Mouse (Mus musculus): ENCODE results near the gene Gfy. TPM values are rescaled to one million over a fixed set of nuclear protein-coding genes. Genes with fewer than 3 reads are reported as not detected.

Gfy gene
- polyA plus RNA-seq, 1 experiment from 2014 or later: not detected

- peaks cover 21% of the 10 kb centered on the region for H3K4me1 ChIP-seq (ENCODE audit: control insufficient read depth, low read depth, low read length)
- no peak overlapping the region for H3K27ac ChIP-seq (ENCODE audit: low read length)
- H3K36me3 ChIP-seq (ENCODE audit: control insufficient read depth, insufficient read depth): no peaks in the 10 kb centered on the region; the same call in 1 of the 2 replicates
- H3K9ac ChIP-seq (ENCODE audit: low read depth, low read length): no peak overlapping the region
- H3K4me3 ChIP-seq (ENCODE audit: low read depth, low read length): no peak overlapping the region
- no peaks in the 10 kb centered on the region for H3K27me3 ChIP-seq (ENCODE audit: control insufficient read depth, insufficient read depth, low read depth, low read length)
- WGBS (ENCODE audit: insufficient replicate concordance): 74% methylated on average over 3 of the region's 3 CpGs
- ATAC-seq (ENCODE audit: low read depth): no peak
- no peaks in the 10 kb centered on the region for H3K9me3 ChIP-seq (replicated peaks; ENCODE audit: control insufficient read depth, low read length)
- H3K4me2 ChIP-seq (ENCODE audit: low read depth, low read length): no peak overlapping the region
Measured at GRCm38 (mm10) chr7:45141319-45141718, 38.0 kb downstream of the Gfy start.

GRCm38 (mm10) chr7:45139904-45140723 lies 39.3 kb downstream of the Gfy start:
- Histone ChIP-seq H3K27me3 (ENCODE audit: control insufficient read depth, insufficient read depth, low read depth, low read length) (no peaks in the 10 kb centered on the region), H3K9ac (ENCODE audit: low read depth, low read length) (no peak overlapping the region), H3K36me3 (ENCODE audit: control insufficient read depth, insufficient read depth) (no peaks in the 10 kb centered on the region; the same call in 1 of the 2 replicates), H3K4me2 (ENCODE audit: low read depth, low read length) (no peak overlapping the region), H3K4me3 (ENCODE audit: low read depth, low read length) (no peak overlapping the region), H3K4me1 (ENCODE audit: control insufficient read depth, low read depth, low read length) (peaks cover 29% of the 10 kb centered on the region), H3K9me3 (replicated peaks; ENCODE audit: control insufficient read depth, low read length) (no peaks in the 10 kb centered on the region), H3K27ac (ENCODE audit: low read length) (no peak overlapping the region)
- no peak for ATAC-seq (ENCODE audit: low read depth)
- WGBS (ENCODE audit: insufficient replicate concordance): 66% methylated on average over 8 of the region's 8 CpGs

GRCm38 (mm10) chr7:45138403-45138802 lies 41.0 kb downstream of the Gfy start:
- H3K9me3 ChIP-seq (replicated peaks; ENCODE audit: control insufficient read depth, low read length): no peaks in the 10 kb centered on the region
- H3K4me2 ChIP-seq (ENCODE audit: low read depth, low read length): no peak overlapping the region
- WGBS (ENCODE audit: insufficient replicate concordance): 63% methylated on average over 1 of the region's 1 CpGs
- H3K9ac ChIP-seq (ENCODE audit: low read depth, low read length): no peak overlapping the region
- H3K27me3 ChIP-seq (ENCODE audit: control insufficient read depth, insufficient read depth, low read depth, low read length): no peaks in the 10 kb centered on the region
- H3K4me3 ChIP-seq (ENCODE audit: low read depth, low read length): no peak overlapping the region
- no peak overlapping the region for H3K27ac ChIP-seq (ENCODE audit: low read length)
- H3K4me1 ChIP-seq (ENCODE audit: control insufficient read depth, low read depth, low read length): peaks cover 38% of the 10 kb centered on the region
- ATAC-seq (ENCODE audit: low read depth): no peak
- H3K36me3 ChIP-seq (ENCODE audit: control insufficient read depth, insufficient read depth): no peaks in the 10 kb centered on the region; the same call in 1 of the 2 replicates

- Histone ChIP-seq H3K27ac (ENCODE audit: low read length) (0 out of 2 replicates have a peak overlapping the region, but pooled peaks have one; percentile 35), H3K4me1 (ENCODE audit: control insufficient read depth, low read depth, low read length) (peaks cover 38% of the 10 kb centered on the region), H3K9me3 (replicated peaks; ENCODE audit: control insufficient read depth, low read length) (no peaks in the 10 kb centered on the region), H3K4me2 (ENCODE audit: low read depth, low read length) (peak overlapping the region; percentile 28), H3K9ac (ENCODE audit: low read depth, low read length) (no peak overlapping the region; the same call in 1 of the 2 replicates), H3K4me3 (ENCODE audit: low read depth, low read length) (no peak overlapping the region), H3K36me3 (ENCODE audit: control insufficient read depth, insufficient read depth) (no peaks in the 10 kb centered on the region), H3K27me3 (ENCODE audit: control insufficient read depth, insufficient read depth, low read depth, low read length) (no peaks in the 10 kb centered on the region)
- peak; percentile 56 for ATAC-seq (ENCODE audit: low read depth)
- WGBS (ENCODE audit: insufficient replicate concordance): 15% methylated on average over 12 of the region's 12 CpGs
Measured at GRCm38 (mm10) chr7:45137171-45138006, 42.0 kb downstream of the Gfy start.

- Histone ChIP-seq H3K9me3 (replicated peaks; ENCODE audit: control insufficient read depth, low read length) (no peaks in the 10 kb centered on the region), H3K27ac (ENCODE audit: low read length) (peak within 1 kb of the TSS; percentile 70), H3K27me3 (ENCODE audit: control insufficient read depth, insufficient read depth, low read depth, low read length) (no peaks in the 10 kb centered on the region), H3K36me3 (ENCODE audit: control insufficient read depth, insufficient read depth) (no peaks in the 10 kb centered on the region), H3K4me3 (ENCODE audit: low read depth, low read length) (peak within 1 kb of the TSS; percentile 79), H3K4me2 (ENCODE audit: low read depth, low read length) (peak within 1 kb of the TSS; percentile 88), H3K9ac (ENCODE audit: low read depth, low read length) (peak within 1 kb of the TSS; percentile 81), H3K4me1 (ENCODE audit: control insufficient read depth, low read depth, low read length) (peaks cover 38% of the 10 kb centered on the region)
- 1% methylated on average over 29 of the region's 29 CpGs for WGBS (ENCODE audit: insufficient replicate concordance)
- ATAC-seq (ENCODE audit: low read depth): peak; percentile 76
Measured at GRCm38 (mm10) chr7:45135993-45136567, 43.3 kb downstream of the Gfy start, which contains the start of the genes Gm45713 and Flt3l. Gene Gm45713, minus strand, starts transcription at chr7:45136231. Gene Flt3l, minus strand, starts transcription at chr7:45136432.

- peak overlapping the region; percentile 88 for H3K4me2 ChIP-seq (ENCODE audit: low read depth, low read length)
- no peaks in the 10 kb centered on the region for H3K9me3 ChIP-seq (replicated peaks; ENCODE audit: control insufficient read depth, low read length)
- no peak for ATAC-seq (ENCODE audit: low read depth)
- peak overlapping the region; percentile 70 for H3K27ac ChIP-seq (ENCODE audit: low read length)
- H3K36me3 ChIP-seq (ENCODE audit: control insufficient read depth, insufficient read depth): no peaks in the 10 kb centered on the region
- 27% methylated on average over 3 of the region's 3 CpGs for WGBS (ENCODE audit: insufficient replicate concordance)
- peak overlapping the region; percentile 79 for H3K4me3 ChIP-seq (ENCODE audit: low read depth, low read length)
- peak overlapping the region; percentile 81 for H3K9ac ChIP-seq (ENCODE audit: low read depth, low read length)
- H3K4me1 ChIP-seq (ENCODE audit: control insufficient read depth, low read depth, low read length): peaks cover 38% of the 10 kb centered on the region
- no peaks in the 10 kb centered on the region for H3K27me3 ChIP-seq (ENCODE audit: control insufficient read depth, insufficient read depth, low read depth, low read length)
Measured at GRCm38 (mm10) chr7:45135370-45135769, 44.0 kb downstream of the Gfy start.

GRCm38 (mm10) chr7:45134544-45135026 lies 44.8 kb downstream of the Gfy start:
- peak overlapping the region; percentile 88 for H3K4me2 ChIP-seq (ENCODE audit: low read depth, low read length)
- no peaks in the 10 kb centered on the region for H3K36me3 ChIP-seq (ENCODE audit: control insufficient read depth, insufficient read depth)
- H3K9ac ChIP-seq (ENCODE audit: low read depth, low read length): peak overlapping the region; percentile 25; the same call in 1 of the 2 replicates
- peak overlapping the region; percentile 79 for H3K4me3 ChIP-seq (ENCODE audit: low read depth, low read length)
- H3K27ac ChIP-seq (ENCODE audit: low read length): peak overlapping the region; percentile 70
- ATAC-seq (ENCODE audit: low read depth): peak; percentile 31
- WGBS (ENCODE audit: insufficient replicate concordance): 6% methylated on average over 12 of the region's 12 CpGs
- H3K4me1 ChIP-seq (ENCODE audit: control insufficient read depth, low read depth, low read length): peaks cover 46% of the 10 kb centered on the region
- H3K27me3 ChIP-seq (ENCODE audit: control insufficient read depth, insufficient read depth, low read depth, low read length): no peaks in the 10 kb centered on the region
- H3K9me3 ChIP-seq (replicated peaks; ENCODE audit: control insufficient read depth, low read length): no peaks in the 10 kb centered on the region

GRCm38 (mm10) chr7:45133446-45134159 lies 45.8 kb downstream of the Gfy start:
- Histone ChIP-seq H3K36me3 (ENCODE audit: control insufficient read depth, insufficient read depth) (no peaks in the 10 kb centered on the region), H3K9ac (ENCODE audit: low read depth, low read length) (no peak overlapping the region), H3K4me3 (ENCODE audit: low read depth, low read length) (no peak overlapping the region), H3K27me3 (ENCODE audit: control insufficient read depth, insufficient read depth, low read depth, low read length) (no peaks in the 10 kb centered on the region), H3K9me3 (replicated peaks; ENCODE audit: control insufficient read depth, low read length) (no peaks in the 10 kb centered on the region), H3K27ac (ENCODE audit: low read length) (no peak overlapping the region), H3K4me2 (ENCODE audit: low read depth, low read length) (no peak overlapping the region), H3K4me1 (ENCODE audit: control insufficient read depth, low read depth, low read length) (peaks cover 49% of the 10 kb centered on the region)
- whole genome bisulfite sequencing (ENCODE audit: insufficient replicate concordance): 80% methylated on average over 8 of the region's 8 CpGs
- ATAC-seq (ENCODE audit: low read depth): no peak

Measured in liver, embryonic 16.5 days (tissue).